Mouse (Mus musculus): Measurements from ENCODE around the gene Spryd3. TPM values are rescaled to one million over a fixed set of nuclear protein-coding genes. Genes with fewer than 3 reads are reported as not detected.
A peak's percentile ranks its signal among the peaks of the same experiment; 100 is the strongest.

The Spryd3 gene
- total and polyA plus RNA-seq, 2 experiments from 2014 or later = 118 to 134 TPM

DNA sequence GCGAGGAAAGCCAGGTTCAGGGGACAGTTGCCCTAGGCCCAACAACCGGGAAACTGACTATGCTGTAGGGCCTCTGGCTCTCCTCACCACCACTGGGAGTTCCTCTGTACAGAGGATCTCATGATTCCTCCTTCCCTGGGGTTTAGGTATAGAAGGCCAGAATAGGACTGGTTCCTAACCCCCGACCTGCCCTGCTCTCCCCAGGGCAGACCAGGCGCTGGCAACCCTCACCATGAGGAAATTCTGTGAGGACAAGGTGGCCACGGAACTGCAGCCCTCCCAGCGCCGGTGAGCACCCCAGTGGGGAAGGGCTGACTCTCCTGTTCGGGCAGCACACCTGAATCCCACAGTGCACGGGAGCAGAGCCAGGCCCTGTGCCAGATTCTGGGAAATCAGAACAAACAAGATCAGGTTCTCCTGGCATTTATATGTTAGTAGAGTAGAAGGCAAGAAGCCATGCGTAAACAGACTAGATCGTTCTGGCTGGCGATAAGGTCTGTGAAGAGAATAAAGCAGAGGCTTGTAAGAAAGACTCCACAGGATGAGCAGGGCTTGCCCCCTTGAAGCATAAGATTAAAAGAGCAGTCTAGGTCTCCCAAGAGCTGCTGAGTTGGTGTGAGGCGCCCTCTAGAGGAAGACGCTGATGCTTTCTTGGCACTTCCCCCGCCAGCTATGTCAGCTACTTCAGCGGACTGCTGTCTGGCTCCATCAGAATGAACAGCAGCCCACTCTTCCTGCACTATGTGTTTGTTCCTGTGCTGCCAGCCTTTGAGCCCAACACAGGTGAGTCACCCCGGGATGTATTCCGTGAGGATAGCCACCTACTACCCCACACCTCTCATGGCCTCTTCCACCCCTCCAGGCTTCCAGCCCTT is 27.1 kb downstream of the Spryd3 start:
- 40% methylated on average over 18 of the region's 18 CpGs for WGBS
- peak; percentile 25; the same call in 1 of the 2 replicates for ATAC-seq (ENCODE audit: low FRiP score)

GRCm38 (mm10) chr15:102107689-102108573 is 28.1 kb downstream of the Spryd3 start:
- no peaks in the 10 kb centered on the region for H3K36me3 ChIP-seq (ENCODE audit: insufficient read depth, low read length)
- no peaks in the 10 kb centered on the region; the same call in 1 of the 2 replicates for H3K4me1 ChIP-seq (ENCODE audit: insufficient read depth, low read length)
- peak; percentile 80 for DNase-seq (ENCODE audit: low spot score)
- no peaks in the 10 kb centered on the region for H3K27me3 ChIP-seq (ENCODE audit: insufficient read depth, low read length)
- no peak overlapping the region for H3K27ac ChIP-seq (ENCODE audit: low read depth, low read length)
- WGBS = 36% methylated on average over 13 of the region's 13 CpGs
- no peak for ATAC-seq (ENCODE audit: low FRiP score)
- TF ChIP-seq CTCF (IDR thresholded peaks at IDR 0.05) = peak; percentile 88
- peak overlapping the region; percentile 74 for H3K4me2 ChIP-seq (ENCODE audit: low read depth, low read length, poor library complexity, severe bottlenecking)
- H3K9ac ChIP-seq (replicated peaks; ENCODE audit: low read length, poor library complexity, severe bottlenecking) = no peak overlapping the region
- H3K4me3 ChIP-seq (ENCODE audit: low read depth, low read length) = peak overlapping the region; percentile 37; the same call in 1 of the 2 replicates
- H3K9me3 ChIP-seq (ENCODE audit: low read length) = no peaks in the 10 kb centered on the region

More for the DNA sequence above, 27.1 kb downstream of the Spryd3 start:
- H3K27me3 ChIP-seq (ENCODE audit: insufficient read depth, low read length) = no peaks in the 10 kb centered on the region
- no peak overlapping the region for H3K9ac ChIP-seq (replicated peaks; ENCODE audit: low read length, poor library complexity, severe bottlenecking)
- no peak overlapping the region for H3K4me2 ChIP-seq (ENCODE audit: low read depth, low read length, poor library complexity, severe bottlenecking)
- H3K4me3 ChIP-seq (ENCODE audit: low read depth, low read length) = no peak overlapping the region
- no peaks in the 10 kb centered on the region; the same call in 1 of the 2 replicates for H3K4me1 ChIP-seq (ENCODE audit: insufficient read depth, low read length)
- no peaks in the 10 kb centered on the region for H3K9me3 ChIP-seq (ENCODE audit: low read length)
- peak; percentile 81 for TF ChIP-seq CTCF (IDR thresholded peaks at IDR 0.05)
- DNase-seq (ENCODE audit: low spot score) = peak; percentile 89
- no peaks in the 10 kb centered on the region for H3K36me3 ChIP-seq (ENCODE audit: insufficient read depth, low read length)
- no peak overlapping the region for H3K27ac ChIP-seq (ENCODE audit: low read depth, low read length)

GRCm38 (mm10) chr15:102106754-102107456 is 29.1 kb downstream of the Spryd3 start:
- H3K36me3 ChIP-seq (ENCODE audit: insufficient read depth, low read length) = no peaks in the 10 kb centered on the region
- no peaks in the 10 kb centered on the region for H3K9me3 ChIP-seq (ENCODE audit: low read length)
- H3K27ac ChIP-seq (ENCODE audit: low read depth, low read length) = no peak overlapping the region
- H3K4me3 ChIP-seq (ENCODE audit: low read depth, low read length) = peak overlapping the region; percentile 37
- H3K4me2 ChIP-seq (ENCODE audit: low read depth, low read length, poor library complexity, severe bottlenecking) = peak overlapping the region; percentile 74
- peak overlapping the region; percentile 50; the same call in 1 of the 2 replicates for H3K9ac ChIP-seq (replicated peaks; ENCODE audit: low read length, poor library complexity, severe bottlenecking)
- ATAC-seq (ENCODE audit: low FRiP score) (no peak), DNase-seq (ENCODE audit: low spot score) (no peak)
- peaks cover under 1% of the 10 kb centered on the region; the same call in 1 of the 2 replicates for H3K27me3 ChIP-seq (ENCODE audit: insufficient read depth, low read length)
- no peaks in the 10 kb centered on the region; the same call in 1 of the 2 replicates for H3K4me1 ChIP-seq (ENCODE audit: insufficient read depth, low read length)
- 0 out of 2 replicates have a peak, but pooled peaks have one; percentile 5 for TF ChIP-seq CTCF (IDR thresholded peaks at IDR 0.05)
- WGBS = 11% methylated on average over 38 of the region's 38 CpGs

DNA sequence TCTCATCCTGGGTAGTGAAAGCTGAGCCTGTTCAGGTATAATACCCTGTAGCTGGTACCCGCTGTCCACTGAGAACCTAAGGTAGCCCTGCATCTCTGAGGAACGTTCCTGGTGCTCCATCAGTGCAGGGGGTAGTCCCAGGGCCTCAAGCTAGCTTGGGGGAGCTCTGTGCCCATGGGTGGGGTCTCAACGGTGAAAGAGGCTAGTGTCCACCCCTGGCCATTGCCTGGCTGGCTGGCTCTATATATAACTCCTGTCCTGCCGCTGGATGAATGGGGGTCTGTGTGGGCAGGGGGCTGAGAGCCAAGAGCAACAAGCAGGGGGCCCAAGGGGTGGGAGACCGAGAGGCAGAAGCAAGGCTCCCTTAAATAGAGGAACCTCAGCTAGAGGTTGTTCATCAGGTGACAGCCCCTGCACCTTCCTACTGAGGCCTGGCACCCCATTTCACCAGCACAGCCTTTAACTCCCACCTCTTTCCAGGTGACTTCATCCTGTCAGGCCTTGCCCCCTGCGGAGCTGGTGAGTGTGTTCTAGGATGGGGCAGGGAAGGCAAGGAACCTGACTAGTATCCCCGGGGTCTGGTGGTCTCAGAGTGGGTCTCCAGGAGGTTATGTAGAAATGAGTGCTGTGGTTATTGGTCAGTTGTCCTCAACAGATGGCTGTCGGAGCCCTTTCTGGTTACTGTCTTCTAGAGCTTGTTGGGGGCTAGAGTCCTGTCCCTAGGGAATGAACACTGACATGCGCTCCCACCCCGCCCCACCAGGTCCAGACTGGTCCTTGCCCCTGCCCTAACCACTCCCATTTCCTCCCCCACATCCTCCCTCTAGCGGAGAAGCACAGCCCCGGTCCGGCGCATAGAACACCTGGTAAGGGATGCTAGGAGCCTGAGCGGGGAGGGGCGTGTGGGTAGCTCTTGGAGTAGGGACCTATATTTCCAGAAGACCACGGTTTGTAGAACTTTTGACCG is 30.0 kb downstream of the Spryd3 start:
- WGBS = 36% methylated on average over 18 of the region's 18 CpGs
- H3K4me2 ChIP-seq (ENCODE audit: low read depth, low read length, poor library complexity, severe bottlenecking) = peak overlapping the region; percentile 74
- no peak for DNase-seq (ENCODE audit: low spot score)

More for the DNA sequence above, 30.0 kb downstream of the Spryd3 start:
- Histone ChIP-seq H3K4me1 (ENCODE audit: insufficient read depth, low read length) (no peaks in the 10 kb centered on the region; the same call in 1 of the 2 replicates), H3K27ac (ENCODE audit: low read depth, low read length) (no peak overlapping the region), H3K9ac (replicated peaks; ENCODE audit: low read length, poor library complexity, severe bottlenecking) (no peak overlapping the region; the same call in 1 of the 2 replicates), H3K36me3 (ENCODE audit: insufficient read depth, low read length) (no peaks in the 10 kb centered on the region), H3K9me3 (ENCODE audit: low read length) (no peaks in the 10 kb centered on the region), H3K27me3 (ENCODE audit: insufficient read depth, low read length) (peaks cover 5% of the 10 kb centered on the region; the same call in 1 of the 2 replicates), H3K4me3 (ENCODE audit: low read depth, low read length) (peak overlapping the region; percentile 37; the same call in 1 of the 2 replicates)
- peak; percentile 36 for TF ChIP-seq CTCF (IDR thresholded peaks at IDR 0.05)
- ATAC-seq (ENCODE audit: low FRiP score) = no peak

All from midbrain, postnatal 0 days (tissue).